Mouse (Mus musculus) C2C12 (cell line): ENCODE results near the gene Arxes1.

Source experiments
- CTCF ChIP-seq: IDR thresholded peaks from one replicate; pipeline ENCODE4 v1.5.1; 2011; ENCODE audit not compliant: control insufficient read depth, insufficient read depth, insufficient read length
- MAX ChIP-seq: IDR thresholded peaks from one replicate; pipeline ENCODE4 v1.6.1; 2011; ENCODE audit warnings: mild to moderate bottlenecking, control low read depth
- MYOD1 ChIP-seq: IDR thresholded peaks from one replicate; pipeline ENCODE4 v1.6.1; 2011; ENCODE audit warnings: low read depth; ENCODE audit not compliant: control insufficient read depth, insufficient read length
- USF1 ChIP-seq: IDR thresholded peaks from one replicate; pipeline ENCODE4 v1.6.1; 2011; ENCODE audit warnings: low read depth, mild to moderate bottlenecking, control low read depth, moderate library complexity

DNA sequence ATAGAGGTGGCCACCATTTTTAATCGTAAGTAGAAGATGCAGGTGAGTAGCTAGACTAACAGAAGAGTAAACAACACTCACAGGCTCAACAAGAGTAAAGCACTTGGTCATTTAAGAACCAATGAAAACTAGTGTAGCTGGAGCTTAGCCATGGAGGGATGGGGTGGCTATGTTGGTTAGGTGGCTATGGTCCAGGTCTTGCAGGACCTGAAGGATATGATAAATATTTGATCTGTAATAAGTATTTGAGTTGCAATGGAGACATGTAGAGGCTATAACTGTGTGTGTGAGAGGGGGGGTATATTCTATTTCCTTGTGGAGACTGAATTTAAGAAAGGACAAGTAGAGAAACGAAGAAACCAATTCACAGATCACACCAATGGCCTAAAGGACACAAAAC lies 18.1 kb downstream of the Arxes1 start:
- no peak for TF ChIP-seq CTCF
- TF ChIP-seq MYOD1 = no peak
- TF ChIP-seq USF1 = no peak
- no peak for TF ChIP-seq MAX
